In the genomic region with DNA sequence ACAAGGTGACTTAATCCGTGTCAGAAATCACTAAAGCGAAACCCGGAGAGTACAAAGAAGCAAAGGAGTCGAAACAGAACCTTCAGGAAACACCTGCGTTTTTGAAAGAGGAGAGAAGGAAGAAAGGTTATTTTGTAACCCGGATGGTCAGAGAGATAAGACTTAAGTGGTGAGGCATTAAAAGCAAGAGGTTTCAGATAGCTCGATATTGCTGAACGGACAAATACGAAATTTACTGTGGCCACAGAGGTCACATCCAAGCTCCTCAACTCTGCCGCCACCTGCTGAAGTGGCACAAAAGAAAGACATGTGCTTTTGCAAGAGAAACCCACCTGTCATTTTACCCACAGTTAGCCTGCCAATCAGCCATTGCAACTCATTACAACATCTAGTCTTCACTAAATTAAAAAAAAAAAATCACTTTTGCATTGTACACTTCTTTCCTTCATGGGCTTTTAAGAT, we compare ENCODE assay signal across 8 mouse cellular contexts. TPM values are rescaled to one million over a fixed set of nuclear protein-coding genes. Genes with fewer than 3 reads are reported as not detected.
A peak's percentile ranks its signal among the peaks of the same experiment; 100 is the strongest.
DNase-seq lines count a peak whose midpoint lies in the region; ATAC-seq and TF ChIP-seq lines count a peak whose summit lies in the region.

No protein-coding gene starts in this region.

- TF ChIP-seq CTCF in ES-Bruce4 (IDR thresholded peaks at IDR 0.05; ENCODE audit: low read depth, low read length): no peak

- H3K27me3 ChIP-seq in ES-Bruce4 (ENCODE audit: control insufficient read depth, insufficient read depth, low read length, poor library complexity, severe bottlenecking): no peaks in the 10 kb centered on the region
- H3K27me3 ChIP-seq in forebrain, embryonic 13.5 days: no peaks in the 10 kb centered on the region
- no peaks in the 10 kb centered on the region for H3K27me3 ChIP-seq in kidney, embryonic 15.5 days
- no peaks in the 10 kb centered on the region for H3K27me3 ChIP-seq in midbrain, embryonic 12.5 days

- no peaks in the 10 kb centered on the region for H3K36me3 ChIP-seq in ES-Bruce4 (ENCODE audit: control insufficient read depth, insufficient read depth, low read length, poor library complexity, severe bottlenecking)
- no peaks in the 10 kb centered on the region for H3K36me3 ChIP-seq in forebrain, embryonic 13.5 days (ENCODE audit: poor library complexity, severe bottlenecking)
- no peaks in the 10 kb centered on the region for H3K36me3 ChIP-seq in kidney, embryonic 15.5 days
- no peaks in the 10 kb centered on the region for H3K36me3 ChIP-seq in midbrain, embryonic 12.5 days

- no peak overlapping the region for H3K4me3 ChIP-seq in ES-Bruce4 (ENCODE audit: low read depth, low read length)
- H3K4me3 ChIP-seq in forebrain, embryonic 13.5 days: peak overlapping the region; percentile 93; the same call in 1 of the 2 replicates
- peak overlapping the region; percentile 86 for H3K4me3 ChIP-seq in kidney, embryonic 15.5 days (replicated peaks)
- peak overlapping the region; percentile 93; the same call in 1 of the 2 replicates for H3K4me3 ChIP-seq in midbrain, embryonic 12.5 days

- H3K4me1 ChIP-seq in ES-Bruce4 (ENCODE audit: control insufficient read depth, insufficient read depth, low read length): no peaks in the 10 kb centered on the region
- peaks cover 16% of the 10 kb centered on the region for H3K4me1 ChIP-seq in forebrain, embryonic 13.5 days
- peaks cover 18% of the 10 kb centered on the region for H3K4me1 ChIP-seq in kidney, embryonic 15.5 days
- peaks cover 19% of the 10 kb centered on the region for H3K4me1 ChIP-seq in midbrain, embryonic 12.5 days

- no peak for TF ChIP-seq POLR2A in ES-Bruce4 (IDR thresholded peaks at IDR 0.05; ENCODE audit: insufficient read depth, low read length)

- no peak for TF ChIP-seq EP300 in ES-Bruce4 (IDR thresholded peaks at IDR 0.05; ENCODE audit: insufficient read depth, low read depth, low read length)

- no peaks in the 10 kb centered on the region for H3K9me3 ChIP-seq in ES-Bruce4 (replicated peaks; ENCODE audit: control insufficient read depth, insufficient read depth, low read length, poor library complexity, severe bottlenecking)
- no peaks in the 10 kb centered on the region for H3K9me3 ChIP-seq in forebrain, embryonic 13.5 days (replicated peaks)
- H3K9me3 ChIP-seq in kidney, embryonic 15.5 days (replicated peaks): no peaks in the 10 kb centered on the region
- no peaks in the 10 kb centered on the region for H3K9me3 ChIP-seq in midbrain, embryonic 12.5 days

- 0 out of 2 replicates have a peak overlapping the region, but pooled peaks have one; percentile 46 for H3K9ac ChIP-seq in ES-Bruce4 (ENCODE audit: low read depth, poor library complexity, severe bottlenecking)
- no peak overlapping the region for H3K9ac ChIP-seq in forebrain, embryonic 13.5 days
- 0 out of 2 replicates have a peak overlapping the region, but pooled peaks have one; percentile 11 for H3K9ac ChIP-seq in kidney, embryonic 15.5 days
- 0 out of 2 replicates have a peak overlapping the region, but pooled peaks have one; percentile 82 for H3K9ac ChIP-seq in midbrain, embryonic 12.5 days (replicated peaks)

- H3K4me2 ChIP-seq in forebrain, embryonic 13.5 days: peak overlapping the region; percentile 98
- H3K4me2 ChIP-seq in kidney, embryonic 15.5 days: peak overlapping the region; percentile 58
- H3K4me2 ChIP-seq in midbrain, embryonic 12.5 days (replicated peaks): peak overlapping the region; percentile 56

- no peak for ATAC-seq in forebrain, embryonic 13.5 days
- ATAC-seq in kidney, embryonic 15.5 days (replicated peaks; ENCODE audit: low FRiP score): no peak
- no peak for ATAC-seq in midbrain, embryonic 12.5 days (ENCODE audit: low FRiP score, low read depth)
- no peak for ATAC-seq in inflammation-experienced regulatory T-cells, adult 6 months

- 82% methylated on average over 10 of the region's 10 CpGs for WGBS in forebrain, embryonic 13.5 days
- WGBS in kidney, embryonic 15.5 days: 49% methylated on average over 10 of the region's 10 CpGs
- WGBS in midbrain, embryonic 12.5 days: 76% methylated on average over 10 of the region's 10 CpGs

- H3K27ac ChIP-seq in ES-Bruce4 (ENCODE audit: insufficient read depth, low read length): no peak overlapping the region
- H3K27ac ChIP-seq in forebrain, embryonic 13.5 days: no peak overlapping the region
- H3K27ac ChIP-seq in kidney, embryonic 15.5 days: peak overlapping the region; percentile 32; the same call in 1 of the 2 replicates
- H3K27ac ChIP-seq in midbrain, embryonic 12.5 days (replicated peaks): no peak overlapping the region

- peak; percentile 3 for DNase-seq in embryo, embryonic 10.5 days (ENCODE audit: low spot score)
- DNase-seq in embryo, embryonic 10 days (ENCODE audit: low spot score): no peak
- DNase-seq in right cerebral cortex, postnatal 4 days: no peak

RNA-seq across cellular contexts. Expression of a gene that starts 1.1 kb away (rescaled TPM):
- 19.3 and 22.6 TPM in 2 replicates for polyA plus RNA-seq in ES-Bruce4 (2011; ENCODE audit: insufficient read depth, insufficient read length, low read depth, missing spikeins)
- polyA plus RNA-seq in forebrain, embryonic 13.5 days (2015; fragmentation: Nextera tagmentation; extraction: Ambion mirVana): 13.4 and 14.4 TPM in 2 replicates
- polyA plus RNA-seq in kidney, embryonic 15.5 days (2015; fragmentation: Nextera tagmentation; extraction: Ambion mirVana): 15.7 and 17.2 TPM in 2 replicates
- 26.6 and 29.2 TPM in 2 replicates for polyA plus RNA-seq in midbrain, embryonic 12.5 days (2016; fragmentation: Nextera tagmentation; extraction: Ambion mirVana)
- 1 to 10 TPM; 2.9 to 4.1 (median 3.7) TPM for polyA plus RNA-seq in inflammation-experienced regulatory T-cells, adult 6 months (2017; shearing (Covaris generic))
